Mouse (Mus musculus): ENCODE data around the gene Smyd4. TPM values are rescaled to one million over a fixed set of nuclear protein-coding genes. Genes with fewer than 3 reads are reported as not detected.
A peak's percentile ranks its signal among the peaks of the same experiment; 100 is the strongest.
"Not testable (repeated sequence)": the region's sequence is repeated elsewhere in the genome, so short reads cannot be mapped to it uniquely, and the experiment has no call there.

Smyd4 gene
- polyA plus RNA-seq, 1 experiment, result 5.1 TPM

DNA sequence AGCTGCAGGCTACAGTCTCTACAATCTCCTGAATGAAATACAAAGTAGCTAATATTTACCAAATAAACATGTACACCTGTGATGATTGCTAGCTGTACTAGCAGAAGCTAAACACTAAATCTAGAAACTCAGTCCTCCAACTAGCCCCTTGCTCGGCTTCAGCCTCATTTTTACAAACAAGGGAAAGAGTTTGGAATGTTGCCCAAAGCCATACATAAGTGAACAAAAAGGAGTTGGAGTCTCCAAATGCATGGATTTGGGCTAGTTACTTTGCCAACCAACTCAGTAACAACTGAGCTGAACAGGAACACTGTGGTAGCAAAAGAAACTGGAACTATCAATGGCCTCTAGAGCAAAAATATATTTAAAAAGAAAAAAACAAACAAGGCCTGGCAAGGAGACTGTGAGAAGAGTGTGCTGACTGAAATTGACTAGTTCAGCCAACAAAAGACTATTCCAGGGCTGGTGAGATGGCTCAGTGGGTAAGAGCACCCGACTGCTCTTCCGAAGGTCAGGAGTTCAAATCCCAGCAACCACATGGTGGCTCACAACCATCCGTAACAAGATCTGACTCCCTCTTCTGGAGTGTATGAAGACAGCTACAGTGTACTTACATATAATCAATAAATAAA is 1.6 kb upstream of the Smyd4 start:
- no peak for DNase-seq (ENCODE audit: low read depth)

DNA sequence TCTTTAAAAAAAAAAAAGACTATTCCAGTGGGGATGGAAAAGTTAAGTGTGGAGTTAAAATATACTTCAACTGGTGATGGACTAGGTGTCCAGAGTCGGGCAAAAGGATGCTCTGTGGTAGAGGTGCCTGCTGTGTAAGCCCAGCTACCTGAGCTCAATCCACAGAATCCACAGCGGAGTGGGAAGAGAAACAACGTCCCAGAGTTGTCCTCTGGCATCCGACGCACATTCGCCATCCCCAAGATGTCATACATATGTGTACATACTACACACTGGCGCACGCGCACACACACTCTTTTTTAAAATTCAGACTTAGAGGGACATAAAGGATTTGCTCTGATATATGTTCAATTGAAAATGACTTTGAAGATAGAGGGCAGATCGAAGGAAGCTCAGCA is 1.0 kb upstream of the Smyd4 start:
- DNase-seq (ENCODE audit: low read depth), result no peak

DNA sequence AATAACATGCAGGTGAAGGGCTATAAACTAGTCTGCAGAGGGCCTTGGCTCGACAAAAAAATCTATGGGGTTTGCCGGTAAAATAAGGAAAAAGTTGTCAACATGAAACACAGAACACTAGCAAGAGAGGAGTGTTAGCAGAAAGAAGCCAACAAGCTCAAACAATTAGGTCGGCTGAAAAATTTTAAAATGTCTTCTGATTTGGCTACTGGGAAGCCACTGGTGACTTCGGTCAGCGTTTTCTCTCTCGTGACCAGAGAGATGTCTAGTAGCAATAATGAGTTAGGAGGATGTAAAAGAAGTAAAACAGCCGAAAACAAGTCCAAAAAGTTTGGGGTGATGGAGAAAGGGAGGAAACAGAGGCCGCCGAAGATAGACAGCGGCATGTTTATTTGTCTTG is 637 bp upstream of the Smyd4 start:
- DNase-seq (ENCODE audit: low read depth), result no peak

DNA sequence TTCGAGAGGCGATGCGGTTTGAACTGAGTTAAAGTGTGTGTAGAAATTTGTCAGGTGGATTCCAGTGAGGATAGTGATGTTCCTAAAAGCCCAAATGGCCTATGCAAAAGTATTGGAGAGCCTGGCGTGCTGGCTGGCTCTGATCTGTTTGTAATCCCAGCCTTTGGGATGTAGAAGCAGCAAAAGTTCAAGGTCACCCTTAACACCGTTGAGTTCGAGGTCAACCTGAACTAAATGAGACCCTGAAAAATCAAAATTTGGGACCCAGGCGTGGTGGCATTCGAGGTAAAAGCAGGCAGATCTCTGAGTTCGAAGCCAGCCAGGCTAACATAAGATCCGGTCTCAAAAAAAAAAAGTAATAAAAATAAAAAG is 643 bp downstream of the Smyd4 start:
- DNase-seq (ENCODE audit: low read depth), result no peak

DNA sequence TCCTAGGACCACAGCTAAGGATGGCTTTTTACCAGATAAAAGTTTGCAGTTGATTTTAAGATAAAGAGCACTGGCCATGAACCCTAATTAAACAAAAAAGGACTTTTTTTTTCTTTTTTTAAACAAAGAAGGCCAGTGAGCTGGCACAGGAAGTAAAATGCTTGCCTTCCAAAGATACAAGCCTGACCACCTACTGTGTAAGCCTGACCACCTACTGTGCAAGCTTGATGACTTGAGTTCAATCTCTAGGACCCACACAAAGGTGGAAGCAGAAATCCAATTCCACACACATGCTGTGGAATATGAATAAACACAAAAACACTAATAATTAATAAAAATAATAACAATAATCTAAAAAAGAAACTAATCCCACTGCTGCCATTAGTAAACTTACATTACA is 3.0 kb downstream of the Smyd4 start:
- no peak for DNase-seq (ENCODE audit: low read depth)

DNA sequence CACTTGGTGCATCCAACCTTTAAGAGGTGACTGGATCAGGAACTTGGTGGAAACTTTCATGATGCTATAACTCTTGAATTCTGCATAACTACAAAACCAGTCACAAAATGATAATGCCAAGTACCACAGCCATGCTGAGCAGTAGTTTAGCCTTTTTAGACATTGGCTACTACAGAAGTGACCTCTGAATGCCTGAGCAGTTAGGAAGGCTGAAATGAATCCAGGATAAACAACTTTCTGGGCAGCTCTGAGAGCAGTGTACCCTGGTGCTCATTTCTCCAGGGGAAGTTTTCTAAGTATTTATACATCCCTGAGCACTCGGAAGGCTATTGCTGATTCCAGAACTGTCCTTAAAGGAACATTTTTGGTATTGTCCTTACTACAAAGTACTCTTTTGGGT is 7.2 kb downstream of the Smyd4 start:
- no peak for DNase-seq (ENCODE audit: low read depth)

DNA sequence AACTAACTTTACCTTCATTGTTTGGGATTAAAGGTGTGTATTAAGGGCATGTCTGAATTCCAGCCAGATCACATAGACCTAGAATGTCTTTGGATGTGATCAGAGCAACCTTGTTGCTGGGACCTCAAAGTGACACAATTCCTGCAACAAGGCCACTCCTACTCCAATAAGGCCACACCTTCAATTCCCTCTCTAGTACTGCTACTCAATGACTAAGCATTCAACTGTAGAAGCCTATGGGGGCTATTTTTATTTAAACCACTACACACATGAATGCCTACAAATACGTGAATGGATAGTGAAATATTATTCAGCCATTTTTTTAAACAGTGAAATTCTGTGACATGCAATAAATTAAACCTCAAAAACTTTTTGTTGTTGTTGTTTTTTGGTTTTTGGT is 28.9 kb downstream of the Smyd4 start:
- DNase-seq (ENCODE audit: low read depth), result no peak

DNA sequence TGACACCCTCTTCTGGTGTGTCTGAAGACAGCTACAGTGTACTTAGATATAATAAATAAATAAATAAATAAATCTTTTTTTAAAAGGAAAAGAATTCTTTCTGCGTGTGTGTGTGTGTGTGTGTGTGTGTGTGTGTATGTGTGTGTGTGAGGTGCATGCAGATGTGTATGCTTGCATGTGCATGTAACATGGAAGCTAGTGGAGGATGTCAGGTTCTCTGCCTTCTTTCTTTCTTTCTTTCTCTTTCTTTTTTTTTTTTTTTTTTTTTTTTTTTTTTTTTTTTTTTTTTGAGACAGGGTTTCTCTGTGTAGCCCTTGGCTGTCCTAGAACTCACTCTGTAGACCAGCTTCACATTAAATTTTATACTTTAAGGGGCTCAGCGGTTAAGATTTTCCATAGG is 30.6 kb downstream of the Smyd4 start:
- not testable (repeated sequence) for DNase-seq (ENCODE audit: low read depth)

DNA sequence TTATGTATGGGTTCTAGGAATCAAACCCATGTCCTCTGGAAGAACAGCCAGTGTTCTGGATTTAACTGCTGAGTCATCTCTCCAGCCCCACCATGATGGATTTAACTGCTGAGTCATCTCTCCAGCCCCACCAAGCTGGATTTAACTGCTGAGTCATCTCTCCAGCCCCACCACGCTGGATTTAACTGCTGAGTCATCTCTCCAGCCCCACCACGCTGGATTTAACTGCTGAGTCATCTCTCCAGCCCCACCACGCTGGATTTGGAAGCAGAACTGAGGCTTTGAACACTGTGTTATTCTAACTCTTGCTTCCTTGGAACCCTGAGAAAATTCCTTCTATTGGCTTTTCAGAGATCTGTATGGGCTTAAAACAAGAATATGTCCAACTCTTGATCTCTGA is 35.3 kb downstream of the Smyd4 start:
- not testable (repeated sequence) for DNase-seq (ENCODE audit: low read depth)

DNA sequence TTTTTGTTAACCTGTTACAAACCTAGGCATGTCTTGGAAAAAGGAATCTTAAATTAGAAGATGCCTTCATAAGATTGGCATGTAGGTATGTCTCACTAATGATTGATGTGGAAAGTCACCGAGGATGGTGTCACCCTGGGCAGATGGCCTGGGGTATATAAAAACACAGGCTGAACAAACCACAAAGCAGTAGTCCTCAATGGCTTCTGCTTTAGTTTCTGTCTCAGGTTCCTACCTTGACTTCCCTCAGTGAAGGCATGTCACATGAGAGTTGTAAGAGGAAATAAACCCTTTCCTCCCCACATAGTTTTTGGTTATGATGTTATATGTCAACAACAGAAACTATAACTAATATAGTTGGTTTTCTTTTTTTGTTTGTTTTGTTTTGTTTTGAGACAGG is 47.4 kb downstream of the Smyd4 start:
- DNase-seq (ENCODE audit: low read depth), result no peak

DNA sequence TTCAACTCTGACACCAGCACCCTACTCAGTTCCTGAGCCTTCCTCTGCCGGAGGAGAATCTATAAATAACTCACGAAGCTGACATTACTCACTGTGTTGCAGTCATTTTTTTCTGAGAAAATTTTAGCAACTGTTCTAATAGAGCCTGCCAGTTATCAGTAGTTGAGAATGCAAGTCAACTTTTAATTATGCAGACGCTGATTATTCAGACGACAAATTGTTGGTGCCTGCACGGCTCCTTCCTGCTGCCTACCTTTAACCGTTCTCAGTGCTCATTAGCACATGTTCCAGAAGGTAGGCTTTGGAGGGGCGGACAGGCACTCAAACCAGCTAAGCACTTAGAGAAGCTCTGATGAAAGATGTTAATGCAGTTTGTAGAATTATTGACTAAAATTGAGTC is 49.2 kb downstream of the Smyd4 start:
- DNase-seq (ENCODE audit: low read depth), result no peak

DNA sequence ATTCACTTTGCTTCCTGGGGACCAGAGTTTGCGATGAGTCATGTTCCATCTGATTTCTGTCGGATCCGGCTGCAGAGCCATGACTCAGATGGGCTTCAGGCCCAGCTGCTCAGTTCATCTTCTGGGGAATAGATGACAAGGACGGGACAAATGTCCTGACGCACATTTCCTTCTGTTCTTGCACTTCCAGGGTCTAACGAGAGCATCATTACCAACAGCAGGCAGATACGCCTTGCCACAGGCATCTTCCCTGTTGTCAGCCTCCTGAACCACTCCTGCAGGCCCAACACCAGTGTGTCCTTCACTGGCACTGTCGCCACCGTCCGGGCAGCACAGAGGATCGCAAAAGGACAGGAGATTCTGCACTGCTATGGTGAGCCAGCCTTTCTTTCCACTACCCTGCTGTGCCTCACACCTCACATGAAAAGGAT is 51.2 kb downstream of the Smyd4 start:
- no peak for DNase-seq (ENCODE audit: low read depth)

DNA sequence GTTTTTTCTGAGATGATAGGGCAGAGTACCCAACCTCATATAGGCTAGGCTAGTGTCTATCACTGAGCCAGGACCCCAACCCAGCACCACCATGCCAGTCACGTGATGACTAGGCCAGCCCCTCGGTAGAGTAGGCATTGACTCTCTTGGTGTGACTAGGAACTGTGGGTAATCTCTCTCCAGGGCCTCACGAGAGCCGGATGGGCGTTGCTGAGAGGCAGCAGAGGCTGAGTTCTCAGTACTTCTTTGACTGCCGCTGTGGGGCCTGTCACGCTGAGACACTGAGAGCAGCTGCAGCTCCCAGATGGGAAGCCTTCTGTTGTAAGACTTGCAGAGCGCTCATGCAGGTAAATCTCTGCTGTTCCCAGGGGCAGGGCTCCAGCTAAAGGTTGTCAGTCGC is 51.9 kb downstream of the Smyd4 start:
- DNase-seq (ENCODE audit: low read depth), result no peak

DNA sequence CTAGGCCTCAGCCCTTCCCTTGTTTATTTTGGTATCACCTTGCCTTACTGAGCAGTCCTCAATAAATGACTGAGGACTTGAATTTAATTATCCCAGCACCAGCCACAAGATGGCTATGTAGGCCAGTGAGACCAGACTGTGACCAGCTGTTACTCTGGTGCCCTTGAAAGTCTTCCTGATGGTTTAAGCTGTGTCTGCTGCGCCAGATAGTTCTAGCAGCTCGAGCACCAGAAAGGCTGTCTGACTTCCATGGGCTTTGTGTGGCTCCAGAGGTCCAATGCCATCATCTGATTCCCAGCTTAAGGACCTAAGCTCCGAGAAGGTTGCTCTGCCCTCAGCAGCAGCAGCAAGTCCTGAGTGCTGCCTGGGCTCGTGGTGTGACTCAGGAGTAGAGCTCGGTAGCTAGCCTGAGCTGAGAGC is 54.0 kb downstream of the Smyd4 start:
- peak; percentile 23 for DNase-seq (ENCODE audit: low read depth)

DNA sequence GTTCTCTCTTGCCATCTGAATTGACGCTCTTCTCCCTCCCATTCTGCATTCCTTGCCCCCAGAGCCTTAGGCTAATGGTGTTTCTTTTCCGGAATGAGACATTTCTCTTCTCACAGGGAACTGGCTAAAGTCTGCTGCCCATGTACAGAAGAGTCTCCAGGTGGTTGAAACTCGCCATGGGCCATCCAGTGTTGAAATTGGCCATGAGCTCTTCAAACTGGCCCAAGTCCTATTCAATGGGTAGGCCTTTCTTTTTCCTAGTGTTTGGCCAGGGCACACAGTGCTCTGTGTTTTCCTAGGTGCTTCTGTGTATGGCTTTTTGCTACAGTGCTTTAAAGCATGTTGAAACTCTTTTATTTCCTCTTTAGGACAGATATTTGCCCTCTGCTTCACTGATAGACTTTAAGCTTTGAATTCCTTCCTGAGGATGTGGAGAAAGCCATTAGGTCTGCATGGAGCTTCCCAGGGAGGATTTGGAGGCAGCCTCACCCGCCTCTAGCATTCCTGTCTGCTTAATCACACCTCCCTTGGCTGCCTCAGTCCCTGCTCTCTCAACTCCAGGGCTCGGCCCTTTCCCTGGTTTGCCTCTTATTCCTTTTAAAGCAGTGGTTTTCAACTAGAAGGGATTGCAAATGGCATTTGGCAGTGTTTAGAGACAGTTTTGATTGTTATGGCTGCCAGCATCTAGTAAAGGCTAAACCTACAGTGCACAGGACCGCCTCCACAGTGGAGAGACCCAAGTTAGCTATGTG is 55.2 kb downstream of the Smyd4 start:
- peak; percentile 22 for DNase-seq (ENCODE audit: low read depth)

DNA sequence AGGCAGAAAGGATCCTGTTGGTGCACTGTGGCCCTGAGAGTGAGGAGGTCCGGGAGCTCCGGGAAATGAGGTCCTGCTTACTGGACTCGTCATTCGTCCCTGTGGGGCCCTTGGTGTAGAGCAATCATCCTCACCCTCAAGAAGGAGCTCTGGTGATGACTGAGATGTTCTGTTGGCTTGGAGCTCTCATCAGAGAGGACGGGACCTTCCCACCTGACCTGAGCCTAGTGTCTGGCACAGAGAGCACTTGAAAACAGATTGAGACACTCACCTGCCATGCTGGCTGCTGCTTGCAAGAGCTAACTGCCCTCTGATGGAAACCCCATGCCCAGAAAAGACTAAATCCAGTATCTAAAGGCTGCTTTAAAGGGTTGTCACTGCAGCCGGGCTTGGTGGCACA is 56.6 kb downstream of the Smyd4 start:
- DNase-seq (ENCODE audit: low read depth), result no peak

DNA sequence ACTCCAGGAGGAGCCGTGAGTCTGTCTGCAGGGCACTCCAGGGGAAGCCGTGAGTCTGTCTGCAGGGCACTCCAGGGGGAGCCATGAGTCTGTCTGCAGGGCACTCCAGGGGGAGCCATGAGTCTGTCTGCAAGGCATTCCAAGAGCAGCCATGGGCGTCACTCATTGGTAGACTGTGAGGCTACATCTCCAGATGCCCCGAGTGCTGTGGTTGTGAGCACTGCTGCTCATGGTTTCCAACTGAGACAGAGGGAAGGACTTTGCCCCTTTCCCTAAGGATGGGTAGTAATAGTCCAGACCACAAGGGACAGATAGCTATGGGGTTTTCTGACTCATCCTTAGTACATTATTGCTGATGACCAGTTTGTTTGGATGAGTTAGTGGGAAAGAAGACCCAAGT is 57.9 kb downstream of the Smyd4 start:
- no peak for DNase-seq (ENCODE audit: low read depth)

DNA sequence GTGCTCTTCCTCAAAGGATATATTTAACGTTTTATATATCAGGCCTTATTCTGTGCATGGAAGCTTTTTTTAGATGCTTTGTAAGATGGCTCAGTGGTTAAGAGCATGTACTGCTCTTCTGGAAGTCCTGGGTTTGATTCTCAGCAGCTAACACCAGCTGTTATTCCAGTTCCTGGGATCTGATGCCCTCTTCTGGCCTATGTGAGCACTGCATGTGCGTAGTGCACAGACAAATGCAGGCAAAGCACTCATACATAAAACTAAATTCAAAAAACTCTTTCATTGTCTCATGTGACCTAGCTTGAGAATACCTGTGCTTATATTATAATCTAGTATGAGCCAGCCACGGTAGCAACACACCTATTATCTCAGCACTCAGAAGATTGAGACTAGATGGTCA is 58.6 kb downstream of the Smyd4 start:
- no peak for DNase-seq (ENCODE audit: low read depth)

DNA sequence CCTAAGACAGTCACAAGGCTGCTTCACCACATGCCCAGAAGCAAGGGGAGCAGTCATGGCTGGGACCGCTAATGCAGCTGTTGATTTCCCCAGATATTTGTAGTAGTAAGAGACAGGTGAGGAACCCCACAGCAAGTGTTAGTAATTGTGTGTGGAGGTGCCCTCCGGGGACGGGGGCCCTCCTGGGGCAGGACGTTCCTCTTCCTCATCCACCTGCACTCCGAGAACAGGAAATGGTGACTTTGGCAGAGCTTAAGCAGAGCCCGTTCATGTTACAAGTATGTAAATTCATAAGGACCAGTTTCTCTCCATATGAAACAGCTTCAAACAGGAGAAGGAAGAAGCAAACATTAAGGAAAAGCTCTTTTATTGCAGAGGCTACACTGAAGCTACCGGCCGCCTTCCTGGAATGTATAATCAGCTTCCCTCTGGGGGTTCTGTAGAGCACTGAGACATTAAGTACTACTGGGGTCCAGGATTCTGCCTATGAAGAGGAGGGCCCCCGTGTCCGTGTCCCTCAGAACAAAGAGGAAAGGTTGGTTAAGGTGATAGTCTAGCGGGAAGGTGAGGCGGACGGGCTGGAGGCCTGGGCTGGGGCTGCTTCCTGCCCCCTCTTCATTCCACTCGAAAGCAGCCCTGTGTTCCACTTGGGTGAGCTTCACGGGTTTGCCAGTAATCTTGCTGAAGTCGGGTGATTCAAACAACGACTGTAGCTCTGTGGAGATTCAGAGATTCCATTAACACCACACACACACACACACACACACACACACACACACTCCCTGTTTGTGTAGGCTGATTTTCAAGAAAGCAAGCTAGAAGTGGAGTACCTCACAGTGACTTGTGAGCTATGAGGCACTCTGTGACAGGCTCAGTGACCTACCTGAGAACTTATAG is 61.7 kb downstream of the Smyd4 start:
- no peak for DNase-seq (ENCODE audit: low read depth)

DNA sequence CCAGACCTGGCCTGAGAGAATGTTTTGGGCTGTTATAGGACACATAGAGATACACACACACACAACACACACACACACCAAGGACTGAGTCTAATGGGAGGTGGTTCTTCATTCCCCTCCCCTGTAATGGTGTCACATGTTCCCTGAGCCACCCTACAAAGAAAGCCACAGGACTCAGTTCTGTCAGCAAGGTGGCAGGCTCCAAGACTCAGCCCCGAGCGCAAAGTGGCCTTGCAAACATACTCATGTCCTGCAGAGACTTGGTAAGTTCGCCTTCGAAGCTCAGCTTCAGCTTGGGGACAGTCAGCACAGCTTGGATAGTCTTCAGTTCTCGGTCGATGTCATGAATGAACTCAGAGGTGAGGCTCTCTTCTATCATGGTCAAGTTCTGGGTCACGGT is 62.4 kb downstream of the Smyd4 start:
- no peak for DNase-seq (ENCODE audit: low read depth)

DNA sequence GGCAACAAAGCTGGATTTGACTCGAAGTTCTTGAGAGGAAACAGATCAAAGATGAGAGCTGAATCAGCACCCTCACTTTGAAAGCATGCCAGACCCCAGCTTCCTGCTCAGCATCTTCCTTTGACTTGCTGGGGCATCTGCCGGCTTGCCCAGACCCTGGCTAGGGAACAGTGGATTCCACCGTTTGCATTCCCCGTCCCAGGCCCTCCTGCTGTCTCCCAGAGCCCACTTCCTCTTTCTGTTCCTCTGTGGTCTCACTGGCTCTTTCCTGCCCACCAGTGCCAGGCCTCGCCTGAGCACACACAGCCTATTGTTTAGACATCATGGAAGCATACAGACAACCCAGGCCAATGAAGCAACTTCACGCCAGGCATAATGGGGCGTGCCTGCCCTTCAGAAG is 66.9 kb downstream of the Smyd4 start:
- no peak for DNase-seq (ENCODE audit: low read depth)

DNA sequence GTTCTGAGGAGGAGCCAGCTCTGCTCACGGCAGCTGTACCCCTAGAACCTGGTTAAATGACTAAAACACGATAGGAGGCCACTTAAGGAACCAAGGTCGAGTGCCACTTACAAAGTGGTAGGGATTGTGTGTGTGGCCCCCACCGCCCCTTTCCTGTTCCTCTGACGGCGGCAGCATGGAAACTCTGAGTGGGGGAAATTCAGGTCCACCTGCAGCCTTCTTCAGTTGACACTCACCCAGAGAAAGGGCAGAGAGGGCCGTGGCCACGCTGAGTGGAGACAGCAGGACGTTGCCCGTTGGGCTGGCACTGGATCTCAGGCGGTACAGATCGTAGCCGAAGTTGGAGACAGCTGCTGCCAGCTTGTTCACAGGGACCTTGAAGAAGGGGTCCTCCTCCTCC is 67.8 kb downstream of the Smyd4 start:
- no peak for DNase-seq (ENCODE audit: low read depth)

DNA sequence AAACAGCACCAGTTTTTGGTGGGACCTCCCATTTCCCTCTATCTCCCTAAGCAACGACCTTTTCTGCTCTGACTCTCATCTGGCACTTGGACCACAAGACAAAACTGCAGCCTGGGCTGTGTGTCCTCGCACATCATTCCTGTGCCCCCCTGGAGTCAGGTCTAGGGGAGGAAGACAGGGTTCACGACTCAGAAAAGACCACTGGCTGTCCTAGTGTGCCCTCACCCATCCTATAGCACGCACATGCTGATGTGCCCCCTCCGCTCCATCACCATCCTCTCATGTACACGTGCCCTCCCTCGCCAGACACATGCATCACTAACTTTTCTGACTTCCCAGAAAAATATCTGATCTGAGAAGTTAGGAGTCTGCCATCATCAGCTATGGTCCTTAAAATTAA is 71.8 kb downstream of the Smyd4 start:
- DNase-seq (ENCODE audit: low read depth), result no peak

All from gonadal fat pad, adult 2 months (tissue).